Mouse (Mus musculus) spleen, adult 2 months (tissue): ENCODE results near the gene Isca1. TPM values are rescaled to one million over a fixed set of nuclear protein-coding genes. Genes with fewer than 3 reads are reported as not detected.
"Not testable (repeated sequence)": the region's sequence is repeated elsewhere in the genome, so short reads cannot be mapped to it uniquely, and the experiment has no call there.

Experiments
- DNase-seq, 2 experiments: peaks; one replicate each; pipeline versions ENCODE4 v3.0.0 to v3.0.0-alpha.2; 2012 to 2021; ENCODE audit warnings: low spot score in 2 of 2, low read depth in 1 of 2
- H3K27ac ChIP-seq: fragments of 200-500 bp; 2 replicates; pipeline ENCODE4 v1.5.1; 2012; ENCODE audit warnings: low read length, inconsistent platforms; ENCODE audit not compliant: insufficient read depth
- H3K27me3 ChIP-seq: fragments of 200-500 bp; 2 replicates; pipeline ENCODE4 v1.6.1; 2012; ENCODE audit warnings: mild to moderate bottlenecking, moderate library complexity, low read length, inconsistent platforms; ENCODE audit not compliant: control insufficient read depth, insufficient read depth
- H3K36me3 ChIP-seq: fragments of 200-500 bp; 2 replicates; pipeline ENCODE4 v1.6.1; 2012; ENCODE audit warnings: mild to moderate bottlenecking, low read length, inconsistent platforms; ENCODE audit not compliant: control insufficient read depth, insufficient read depth
- H3K4me1 ChIP-seq: fragments of 200-500 bp; 2 replicates; pipeline ENCODE4 v1.6.1; 2011; ENCODE audit warnings: inconsistent platforms; ENCODE audit not compliant: control insufficient read depth, insufficient read depth, insufficient read length
- H3K4me3 ChIP-seq: fragments of 200-500 bp; 2 replicates; pipeline ENCODE4 v1.5.1; 2011; ENCODE audit warnings: mild to moderate bottlenecking, inconsistent platforms; ENCODE audit not compliant: insufficient read depth, insufficient read length; ENCODE audit errors: extremely low read depth
- CTCF ChIP-seq: fragments of 200-500 bp; IDR thresholded peaks from 2 replicates; pipeline ENCODE4 v1.5.1; 2011; ENCODE audit warnings: mild to moderate bottlenecking, inconsistent platforms; ENCODE audit not compliant: insufficient read depth, insufficient read length, insufficient replicate concordance; ENCODE audit errors: extremely low read depth
- POLR2A ChIP-seq: fragments of 200-500 bp; IDR thresholded peaks from 2 replicates; pipeline ENCODE4 v1.6.1; 2011; ENCODE audit warnings: low read depth, low read length, inconsistent platforms
- WGBS: fragments of 180-500 bp; shearing (Covaris S2); methylation state at CpG from one replicate; pipeline ENCODE4 v1.1.7; 2018; 5-methylcytosine and 5-hydroxymethylcytosine counted together
- polyA plus RNA-seq: library from polyadenylated mRNA; depleted of rRNA; stranded (reverse); fragments of >200 nt; gene quantifications from 2 replicates; pipeline ENCODE4 v1.2.3, GENCODE M21; 2012

Gene Isca1
- polyA plus RNA-seq, 1 experiment: 112 TPM

- 96% methylated on average over 9 of the region's 9 CpGs for WGBS
- H3K27ac ChIP-seq: peak overlapping the region; percentile 7; the same call in 1 of the 2 replicates
- no peak for DNase-seq
- peaks cover 2% of the 10 kb centered on the region; the same call in 1 of the 2 replicates for H3K4me1 ChIP-seq
- TF ChIP-seq POLR2A: no peak
- no peak for TF ChIP-seq CTCF
- peaks cover 66% of the 10 kb centered on the region for H3K36me3 ChIP-seq
- H3K4me3 ChIP-seq: no peak overlapping the region
- no peaks in the 10 kb centered on the region for H3K27me3 ChIP-seq
Measured at GRCm38 (mm10) chr13:59796466-59796848, 26.8 kb upstream of the Isca1 start.

DNA sequence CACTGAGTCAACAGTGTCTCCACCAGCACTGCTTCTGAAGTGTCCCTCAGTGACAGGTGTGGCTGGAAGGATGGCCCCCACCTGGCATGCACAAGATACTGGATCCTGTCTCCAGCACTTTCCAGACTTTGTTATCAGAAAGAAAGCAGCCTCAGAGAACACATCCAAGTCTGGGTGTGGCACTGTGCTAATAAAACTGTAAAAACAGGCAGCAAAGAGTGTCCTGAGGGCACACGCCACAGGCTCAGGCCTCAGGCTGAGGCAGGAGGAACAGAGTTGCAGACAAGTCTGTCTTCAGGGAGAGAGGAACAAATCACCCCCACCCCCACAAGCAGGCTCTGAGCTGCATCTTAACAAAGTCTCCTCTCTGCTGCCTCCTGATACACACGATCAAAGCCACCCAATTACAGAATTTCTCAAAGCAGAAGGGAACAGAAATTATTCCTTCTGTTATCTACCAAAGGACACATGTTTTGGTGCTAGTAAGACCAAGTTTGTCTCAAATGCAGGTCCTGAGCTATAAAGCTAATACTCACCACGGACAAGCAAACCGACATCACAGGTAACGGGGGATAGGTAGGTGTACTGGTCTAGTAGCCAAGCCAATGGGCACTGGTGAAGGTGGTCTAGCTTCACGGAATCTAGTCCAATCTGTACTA is 26.3 kb upstream of the Isca1 start:
- TF ChIP-seq POLR2A (no peak), CTCF (no peak)
- Histone ChIP-seq H3K27me3 (no peaks in the 10 kb centered on the region), H3K4me1 (peaks cover 2% of the 10 kb centered on the region; the same call in 1 of the 2 replicates), H3K36me3 (peaks cover 65% of the 10 kb centered on the region), H3K27ac (peak overlapping the region; percentile 66; the same call in 1 of the 2 replicates), H3K4me3 (no peak overlapping the region)
- DNase-seq: no peak
- 79% methylated on average over 6 of the region's 6 CpGs for WGBS

- DNase-seq: no peak
- H3K27me3 ChIP-seq: no peaks in the 10 kb centered on the region
- H3K36me3 ChIP-seq: peaks cover 60% of the 10 kb centered on the region
- no peak overlapping the region for H3K4me3 ChIP-seq
- TF ChIP-seq CTCF: no peak
- TF ChIP-seq POLR2A: no peak
- WGBS: 89% methylated on average over 1 of the region's 1 CpGs
- peaks cover 2% of the 10 kb centered on the region; the same call in 1 of the 2 replicates for H3K4me1 ChIP-seq
- no peak overlapping the region for H3K27ac ChIP-seq
Measured at GRCm38 (mm10) chr13:59794786-59795185, 25.2 kb upstream of the Isca1 start.

DNA sequence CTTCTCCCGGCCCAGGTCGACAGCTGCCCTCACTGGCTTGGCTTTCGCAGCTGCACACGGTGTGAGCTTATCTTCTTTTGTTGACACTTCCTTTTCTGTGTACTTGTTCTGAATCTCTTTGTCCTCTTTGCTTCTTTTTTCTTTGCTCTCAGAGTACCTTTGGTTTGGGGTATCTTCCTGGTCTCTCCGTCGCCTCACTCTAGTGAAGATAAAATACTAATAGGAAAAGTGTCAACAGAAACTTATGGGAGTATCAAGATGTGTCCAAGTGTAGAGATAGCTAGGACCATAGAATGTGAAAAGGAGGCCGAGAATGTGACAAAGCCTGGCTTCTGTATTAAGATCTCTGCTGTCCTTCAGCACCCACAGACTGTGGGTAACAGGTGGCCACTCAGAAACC is 12.5 kb upstream of the Isca1 start, which contains the start of gene Gm49354:
Gene Gm49354 (minus strand): TSS at position 101 of the 400 bp plus-strand sequence.
- Histone ChIP-seq H3K4me3 (no peak within 1 kb of the TSS), H3K27me3 (no peaks in the 10 kb centered on the region), H3K36me3 (peaks cover 75% of the 10 kb centered on the region), H3K4me1 (no peaks in the 10 kb centered on the region), H3K27ac (no peak within 1 kb of the TSS)
- WGBS: 95% methylated on average over 7 of the region's 7 CpGs
- no peak for DNase-seq
- TF ChIP-seq CTCF (no peak), POLR2A (no peak)

DNA sequence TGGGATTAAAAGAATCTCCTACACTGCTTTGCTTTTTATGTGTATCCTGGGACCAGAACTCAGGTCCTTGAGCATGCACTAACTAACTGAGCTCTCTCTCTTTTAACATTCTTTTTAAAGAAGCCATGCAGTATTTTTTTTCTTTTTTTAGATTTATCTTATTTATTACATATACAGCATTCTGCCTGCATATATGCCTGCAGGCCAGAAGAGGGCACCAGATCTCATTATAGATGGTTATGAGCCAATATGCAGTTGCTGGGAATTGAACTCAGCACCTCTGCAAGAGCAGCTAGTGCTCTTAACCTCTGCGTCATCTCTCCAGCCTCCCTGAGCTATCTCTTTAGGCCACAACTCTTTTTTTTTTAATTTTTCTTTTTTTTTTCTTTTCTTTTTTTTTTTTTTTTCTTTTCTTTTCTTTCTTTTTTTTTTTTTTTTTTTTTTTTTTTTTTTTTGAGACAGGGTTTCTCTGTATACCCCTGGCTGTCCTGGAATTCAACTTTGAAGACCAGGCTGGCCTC is 10.2 kb upstream of the Isca1 start:
- H3K27ac ChIP-seq, H3K4me1 ChIP-seq, H3K27me3 ChIP-seq, DNase-seq, H3K4me3 ChIP-seq: not testable (repeated sequence)
- WGBS: 98% methylated on average over 1 of the region's 1 CpGs
- H3K36me3 ChIP-seq: peaks cover 65% of the 10 kb centered on the region

DNA sequence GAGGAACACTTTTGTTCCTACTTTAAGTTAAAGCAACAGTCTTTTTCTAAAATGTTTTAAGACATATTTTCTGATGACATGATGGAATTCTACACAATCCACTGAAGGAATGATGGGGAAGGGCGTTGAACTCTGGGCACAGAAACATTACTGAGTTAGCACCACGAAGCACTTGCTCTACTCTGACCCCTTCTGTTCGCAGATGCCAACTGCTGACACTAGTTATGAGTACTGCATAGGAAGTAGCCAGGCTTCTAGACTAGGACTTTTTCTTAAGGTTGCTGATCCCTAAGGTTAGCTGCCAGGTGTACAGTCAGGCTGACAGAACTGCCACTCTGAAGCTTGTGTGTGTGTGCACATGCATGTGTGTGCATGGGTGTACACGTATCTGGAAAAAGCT is 9.6 kb upstream of the Isca1 start:
- Histone ChIP-seq H3K27ac (no peak overlapping the region), H3K27me3 (no peaks in the 10 kb centered on the region), H3K4me3 (no peak overlapping the region), H3K36me3 (peaks cover 62% of the 10 kb centered on the region), H3K4me1 (no peaks in the 10 kb centered on the region)
- no peak for TF ChIP-seq POLR2A
- TF ChIP-seq CTCF: peak; percentile 8; the same call in 1 of the 2 replicates
- no peak for DNase-seq
- WGBS: 78% methylated on average over 4 of the region's 4 CpGs

- TF ChIP-seq POLR2A: no peak
- no peak for TF ChIP-seq CTCF
- Histone ChIP-seq H3K4me1 (peaks cover 3% of the 10 kb centered on the region; the same call in 1 of the 2 replicates), H3K36me3 (peaks cover 34% of the 10 kb centered on the region), H3K27me3 (no peaks in the 10 kb centered on the region), H3K27ac (no peak overlapping the region), H3K4me3 (no peak overlapping the region)
- 86% methylated on average over 3 of the region's 3 CpGs for WGBS
- DNase-seq: no peak
Measured at GRCm38 (mm10) chr13:59775168-59775567, 5.6 kb upstream of the Isca1 start.
